Mouse (Mus musculus): ENCODE data around the gene Def8.

Def8 gene

GRCm38 (mm10) chr8:123423441-123423840 is at the start of gene Def8:
Gene Def8, plus strand, starts transcription at chr8:123423527.
- no peak for DNase-seq (ENCODE audit: low spot score)

GRCm38 (mm10) chr8:123374239-123374578 is 49.1 kb upstream of the Def8 start:
- DNase-seq (ENCODE audit: low spot score) = peak; percentile 92

- no peak for DNase-seq (ENCODE audit: low spot score)
Observed at GRCm38 (mm10) chr8:123375701-123376100, 47.6 kb upstream of the Def8 start.

GRCm38 (mm10) chr8:123376106-123376505 is 47.2 kb upstream of the Def8 start:
- DNase-seq (ENCODE audit: low spot score) = no peak

- no peak for DNase-seq (ENCODE audit: low spot score)
Observed at GRCm38 (mm10) chr8:123381711-123382110, 41.6 kb upstream of the Def8 start.

GRCm38 (mm10) chr8:123382516-123382915 is 40.8 kb upstream of the Def8 start:
- DNase-seq (ENCODE audit: low spot score) = no peak

GRCm38 (mm10) chr8:123384883-123385540 is 38.3 kb upstream of the Def8 start:
- no peak for DNase-seq (ENCODE audit: low spot score)

- DNase-seq (ENCODE audit: low spot score) = no peak
Observed at GRCm38 (mm10) chr8:123387041-123387440, 36.3 kb upstream of the Def8 start.

GRCm38 (mm10) chr8:123387801-123388200 is 35.5 kb upstream of the Def8 start:
- DNase-seq (ENCODE audit: low spot score) = no peak

- no peak for DNase-seq (ENCODE audit: low spot score)
Observed at GRCm38 (mm10) chr8:123389026-123389425, 34.3 kb upstream of the Def8 start.

- DNase-seq (ENCODE audit: low spot score) = no peak
Observed at GRCm38 (mm10) chr8:123398308-123398707, 25.0 kb upstream of the Def8 start.

- DNase-seq (ENCODE audit: low spot score) = no peak
Observed at GRCm38 (mm10) chr8:123401936-123402335, 21.4 kb upstream of the Def8 start.

GRCm38 (mm10) chr8:123402730-123403326 is 20.5 kb upstream of the Def8 start:
- DNase-seq (ENCODE audit: low spot score) = no peak

- DNase-seq (ENCODE audit: low spot score) = no peak
Observed at GRCm38 (mm10) chr8:123404521-123404920, 18.8 kb upstream of the Def8 start.

GRCm38 (mm10) chr8:123406786-123407185 is 16.5 kb upstream of the Def8 start, which contains the start of gene Mc1r:
Gene Mc1r, plus strand, starts transcription at chr8:123407107.
- peak; percentile 34 for DNase-seq (ENCODE audit: low spot score)

GRCm38 (mm10) chr8:123407612-123408011 is 15.7 kb upstream of the Def8 start:
- DNase-seq (ENCODE audit: low spot score) = no peak

GRCm38 (mm10) chr8:123408586-123409544 is 14.5 kb upstream of the Def8 start:
- no peak for DNase-seq (ENCODE audit: low spot score)

GRCm38 (mm10) chr8:123410049-123410587 is 13.2 kb upstream of the Def8 start:
- no peak for DNase-seq (ENCODE audit: low spot score)

GRCm38 (mm10) chr8:123410788-123411187 is 12.5 kb upstream of the Def8 start:
- no peak for DNase-seq (ENCODE audit: low spot score)

- DNase-seq (ENCODE audit: low spot score) = no peak
Observed at GRCm38 (mm10) chr8:123411246-123411645, 12.1 kb upstream of the Def8 start, which contains the start of gene Tubb3. Gene Tubb3, plus strand, starts transcription at chr8:123411424.

- no peak for DNase-seq (ENCODE audit: low spot score)
Observed at GRCm38 (mm10) chr8:123411781-123412327, 11.5 kb upstream of the Def8 start.

GRCm38 (mm10) chr8:123412560-123413170 is 10.7 kb upstream of the Def8 start:
- DNase-seq (ENCODE audit: low spot score) = no peak

Data from ovary, postnatal 10 days (tissue).